Mouse (Mus musculus): Measurements from ENCODE around the gene Wdr66. TPM values are rescaled to one million over a fixed set of nuclear protein-coding genes. Genes with fewer than 3 reads are reported as not detected.

Gene Wdr66
- polyA plus RNA-seq, 1 experiment from 2014 or later = 1.4 TPM

- Histone ChIP-seq H3K27ac (no peak overlapping the region), H3K9ac (no peak overlapping the region), H3K36me3 (peaks cover 44% of the 10 kb centered on the region), H3K27me3 (no peaks in the 10 kb centered on the region), H3K4me2 (no peak overlapping the region), H3K9me3 (no peaks in the 10 kb centered on the region), H3K4me3 (no peak overlapping the region), H3K4me1 (peaks cover 15% of the 10 kb centered on the region)
- 91% methylated on average over 10 of the region's 10 CpGs for WGBS
- no peak for ATAC-seq (ENCODE audit: insufficient number of reproducible peaks, insufficient read depth, low FRiP score, low TSS enrichment, low read depth)
Measured at GRCm38 (mm10) chr5:123375262-123375661, 123.4 kb downstream of the Wdr66 start.

- Histone ChIP-seq H3K27ac (no peak overlapping the region), H3K4me2 (no peak overlapping the region), H3K27me3 (no peaks in the 10 kb centered on the region), H3K4me3 (no peak overlapping the region), H3K9ac (no peak overlapping the region), H3K36me3 (peaks cover 38% of the 10 kb centered on the region), H3K4me1 (peaks cover 15% of the 10 kb centered on the region), H3K9me3 (no peaks in the 10 kb centered on the region)
- 86% methylated on average over 6 of the region's 6 CpGs for WGBS
- no peak for ATAC-seq (ENCODE audit: insufficient number of reproducible peaks, insufficient read depth, low FRiP score, low TSS enrichment, low read depth)
Measured at GRCm38 (mm10) chr5:123375793-123376452, 124.0 kb downstream of the Wdr66 start.

GRCm38 (mm10) chr5:123376569-123376968, 124.7 kb downstream of the Wdr66 start:
- Histone ChIP-seq H3K4me3 (no peak overlapping the region), H3K4me1 (peaks cover 22% of the 10 kb centered on the region), H3K36me3 (peaks cover 31% of the 10 kb centered on the region), H3K4me2 (no peak overlapping the region), H3K9me3 (no peaks in the 10 kb centered on the region), H3K9ac (no peak overlapping the region), H3K27me3 (no peaks in the 10 kb centered on the region), H3K27ac (no peak overlapping the region)
- ATAC-seq (ENCODE audit: insufficient number of reproducible peaks, insufficient read depth, low FRiP score, low TSS enrichment, low read depth) = no peak
- 38% methylated on average over 10 of the region's 10 CpGs for WGBS

Other genes with a start within 250 kb of the Wdr66 start
- 10.4 and 12.5 TPM in 2 replicates for gene Orai1, start 237.0 kb upstream of the Wdr66 start, polyA plus RNA-seq (2015; fragmentation: Nextera tagmentation; extraction: Ambion mirVana)
- gene Morn3, start 205.1 kb upstream of the Wdr66 start, polyA plus RNA-seq (2015; fragmentation: Nextera tagmentation; extraction: Ambion mirVana) = not detected in 2 replicates
- gene Tmem120b, start 183.7 kb upstream of the Wdr66 start, polyA plus RNA-seq (2015; fragmentation: Nextera tagmentation; extraction: Ambion mirVana) = 14.4 and 15.8 TPM in 2 replicates
- 5.6 and 6.6 TPM in 2 replicates for gene Rhof, start 119.4 kb upstream of the Wdr66 start, polyA plus RNA-seq (2015; fragmentation: Nextera tagmentation; extraction: Ambion mirVana)
- gene Setd1b, start 109.9 kb upstream of the Wdr66 start, polyA plus RNA-seq (2015; fragmentation: Nextera tagmentation; extraction: Ambion mirVana) = 12.3 and 13.0 TPM in 2 replicates
- 95.3 and 107 TPM in 2 replicates for gene Psmd9, start 82.7 kb upstream of the Wdr66 start, polyA plus RNA-seq (2015; fragmentation: Nextera tagmentation; extraction: Ambion mirVana)
- gene Hpd, start 69.4 kb upstream of the Wdr66 start, polyA plus RNA-seq (2015; fragmentation: Nextera tagmentation; extraction: Ambion mirVana) = 0.65 TPM in 1 of 2 replicates, not detected in the other
- 37.5 and 41.0 TPM in 2 replicates for gene Bcl7a, start 91.7 kb downstream of the Wdr66 start, polyA plus RNA-seq (2015; fragmentation: Nextera tagmentation; extraction: Ambion mirVana)
- gene Mlxip, start 142.7 kb downstream of the Wdr66 start, polyA plus RNA-seq (2015; fragmentation: Nextera tagmentation; extraction: Ambion mirVana) = 14.0 and 16.4 TPM in 2 replicates
- gene Lrrc43, start 237.2 kb downstream of the Wdr66 start, polyA plus RNA-seq (2015; fragmentation: Nextera tagmentation; extraction: Ambion mirVana) = 0.12 TPM in 1 of 2 replicates, not detected in the other
- not detected in 2 replicates for gene Il31, start 237.4 kb downstream of the Wdr66 start, polyA plus RNA-seq (2015; fragmentation: Nextera tagmentation; extraction: Ambion mirVana)

All from embryonic facial prominence, embryonic 13.5 days (tissue).